Mouse (Mus musculus): ENCODE data around the gene Gm10518.

DNA sequence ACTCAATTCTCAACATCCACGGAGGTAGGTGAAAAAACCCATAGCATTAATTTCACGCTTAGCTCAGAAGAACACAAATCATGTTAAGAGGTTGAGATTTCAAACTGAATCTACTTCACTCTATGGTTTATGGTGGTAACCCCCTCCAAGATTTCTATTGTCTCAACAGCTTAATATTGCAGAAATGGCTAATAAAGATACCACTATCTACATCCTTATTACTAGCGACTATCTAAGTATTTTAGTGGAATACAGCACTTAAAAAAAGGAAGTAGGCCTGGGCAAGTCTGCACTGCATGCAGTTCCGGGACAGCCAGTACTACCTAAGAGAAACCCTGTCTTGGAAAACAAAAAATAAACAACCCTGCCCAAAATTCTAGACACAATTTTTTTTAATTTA lies 42.6 kb upstream of the Gm10518 start:
- TF ChIP-seq POLR2A (IDR thresholded peaks at IDR 0.05; ENCODE audit: extremely low read depth, insufficient read depth, low read length), result no peak
- TF ChIP-seq CTCF (IDR thresholded peaks at IDR 0.05; ENCODE audit: extremely low read depth, insufficient read depth, low read length), result no peak
